Mouse (Mus musculus) hindbrain, postnatal 0 days (tissue): ENCODE results near the gene Rccd1. TPM values are rescaled to one million over a fixed set of nuclear protein-coding genes. Genes with fewer than 3 reads are reported as not detected.

Experiments used
- ATAC-seq: fragments of 200-750 bp; cut with Nextera tagmentation; 2 replicates; pipeline ENCODE4 v1.8.0; 2017; ENCODE audit warnings: mild to moderate bottlenecking, moderate TSS enrichment, moderate library complexity
- DNase-seq: peaks from one replicate; pipeline ENCODE4 v3.0.0-alpha.2; 2015; ENCODE audit warnings: low spot score
- H3K27ac ChIP-seq: fragments of 300-500 bp; sonication (generic); 2 replicates; pipeline ENCODE4 v1.5.1; 2014; ENCODE audit warnings: mild to moderate bottlenecking
- H3K27me3 ChIP-seq: fragments of 300-500 bp; sonication (generic); 2 replicates; pipeline ENCODE4 v1.6.1; 2014; ENCODE audit warnings: low read length, mixed read lengths; ENCODE audit not compliant: insufficient read depth
- H3K36me3 ChIP-seq: fragments of 300-500 bp; sonication (generic); 2 replicates; pipeline ENCODE4 v1.6.1; 2014; ENCODE audit warnings: low read length, mixed read lengths; ENCODE audit not compliant: insufficient read depth
- H3K4me1 ChIP-seq: fragments of 300-500 bp; sonication (generic); 2 replicates; pipeline ENCODE4 v1.6.1; 2014; ENCODE audit warnings: antibody characterized with exemption, low read length, mixed read lengths; ENCODE audit not compliant: insufficient read depth
- H3K4me2 ChIP-seq: fragments of 300-500 bp; sonication (generic); 2 replicates; pipeline ENCODE4 v1.6.1; 2014; ENCODE audit warnings: low read depth, mild to moderate bottlenecking, low read length, moderate library complexity, mixed read lengths
- H3K4me3 ChIP-seq: fragments of 300-500 bp; sonication (generic); 2 replicates; pipeline ENCODE4 v1.5.1; 2014; ENCODE audit warnings: low read length
- H3K9ac ChIP-seq: fragments of 300-500 bp; sonication (generic); replicated peaks from 2 replicates; pipeline ENCODE4 v1.6.1; 2014; ENCODE audit warnings: mild to moderate bottlenecking, low read length, moderate library complexity, mixed read lengths
- H3K9me3 ChIP-seq: fragments of 300-500 bp; sonication (generic); 2 replicates; pipeline ENCODE4 v1.6.1; 2016; ENCODE audit warnings: low read length, mixed read lengths
- CTCF ChIP-seq: IDR thresholded peaks from 2 replicates; pipeline ENCODE4 v1.5.1; 2016; ENCODE audit warnings: antibody characterized with exemption, control low read depth, low read depth
- WGBS: fragments of 180-500 bp; shearing (Covaris S2); extraction: QIAGEN DNeasy Blood & Tissue Kit; methylation state at CpG from one replicate; pipeline ENCODE4 v1.1.7; 2014; 5-methylcytosine and 5-hydroxymethylcytosine counted together
- polyA plus RNA-seq: library from polyadenylated mRNA; unstranded; fragments of >200 nt; fragmentation: Nextera tagmentation; extraction: Ambion mirVana; gene quantifications from 2 replicates; pipeline ENCODE4 v1.2.1, GENCODE M21; 2015
- total RNA-seq: library from RNA; depleted of rRNA; stranded (reverse); fragments of >200 nt; gene quantifications from 2 replicates; pipeline ENCODE4 v1.2.3, GENCODE M21; 2014; rRNA removed

Gene Rccd1
- total and polyA plus RNA-seq, 2 experiments from 2014 or later: 8.6 to 24.7 TPM

DNA sequence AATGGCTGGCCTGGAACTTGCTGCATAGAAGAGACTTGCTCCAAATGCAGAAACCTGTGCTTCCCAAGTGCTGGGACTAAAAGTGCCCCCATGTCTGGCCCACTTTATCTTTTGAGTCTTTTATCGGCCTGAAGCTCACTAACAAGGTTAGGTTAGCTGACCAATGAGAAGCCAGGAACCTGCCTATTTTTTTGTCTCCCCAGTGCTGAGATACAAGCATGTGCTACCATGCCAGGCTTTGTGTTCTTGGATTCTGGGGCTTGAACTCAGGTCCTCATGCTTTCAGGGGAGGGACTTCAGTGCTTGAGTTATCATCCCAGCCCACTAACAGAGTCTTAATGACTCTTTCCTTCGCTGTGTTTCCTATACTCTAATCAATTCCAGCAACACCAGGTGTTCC lies 66.5 kb downstream of the Rccd1 start:
- Histone ChIP-seq H3K27ac (no peak overlapping the region), H3K36me3 (no peaks in the 10 kb centered on the region), H3K4me1 (peaks cover 10% of the 10 kb centered on the region), H3K4me2 (no peak overlapping the region), H3K9me3 (no peaks in the 10 kb centered on the region), H3K4me3 (no peak overlapping the region), H3K9ac (no peak overlapping the region), H3K27me3 (peaks cover 28% of the 10 kb centered on the region)
- WGBS: 80% methylated on average over 2 of the region's 2 CpGs
- no peak for DNase-seq
- ATAC-seq: no peak
- no peak for TF ChIP-seq CTCF

DNA sequence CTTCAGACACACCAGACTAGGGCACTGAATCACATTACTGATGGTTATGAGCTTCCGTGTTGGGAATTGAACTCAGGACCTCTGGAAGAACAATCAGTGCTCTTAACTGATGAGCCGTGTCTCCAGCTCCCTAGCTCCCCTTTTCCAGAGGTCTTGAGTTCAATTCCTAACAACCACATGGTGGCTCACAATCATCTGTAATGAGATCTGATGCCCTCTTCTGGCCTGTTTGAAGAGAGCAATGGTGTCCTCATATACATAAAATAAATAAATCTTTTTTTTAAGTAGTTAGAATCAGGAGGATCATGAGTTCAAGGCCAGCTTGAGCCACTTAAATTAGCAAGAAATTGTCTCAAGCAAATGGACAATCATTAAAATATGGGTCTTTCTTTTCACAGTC lies 68.3 kb downstream of the Rccd1 start:
- ATAC-seq: no peak
- Histone ChIP-seq H3K4me2 (no peak overlapping the region), H3K27me3 (peaks cover 28% of the 10 kb centered on the region), H3K4me1 (no peaks in the 10 kb centered on the region), H3K9me3 (no peaks in the 10 kb centered on the region), H3K9ac (no peak overlapping the region), H3K36me3 (no peaks in the 10 kb centered on the region), H3K4me3 (no peak overlapping the region), H3K27ac (no peak overlapping the region)
- WGBS: 66% methylated on average over 2 of the region's 2 CpGs
- TF ChIP-seq CTCF: 0 out of 2 replicates have a peak, but pooled peaks have one; percentile 13
- DNase-seq: no peak

DNA sequence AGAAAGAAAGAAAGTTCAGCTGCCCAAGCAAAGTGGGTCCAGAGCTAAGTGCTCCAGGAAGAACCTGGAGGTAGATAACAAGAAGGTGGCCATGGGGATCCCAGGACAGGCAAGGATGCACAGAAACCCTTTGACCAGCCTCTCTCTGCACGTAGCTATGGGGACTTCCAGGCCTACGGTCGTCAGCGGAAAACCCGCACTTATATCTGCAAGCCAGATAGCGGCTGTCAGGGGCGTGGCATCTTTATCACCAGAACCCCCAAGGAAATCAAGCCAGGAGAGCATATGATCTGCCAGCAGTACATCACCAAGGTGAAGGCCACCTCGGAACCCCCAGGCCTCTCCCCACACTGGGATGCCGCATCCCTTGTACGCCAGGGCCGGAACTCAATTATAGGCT lies 71.4 kb downstream of the Rccd1 start:
- H3K36me3 ChIP-seq: no peaks in the 10 kb centered on the region
- no peak for ATAC-seq
- no peak for DNase-seq
- H3K9ac ChIP-seq: no peak overlapping the region
- 85% methylated on average over 11 of the region's 11 CpGs for WGBS
- H3K4me2 ChIP-seq: no peak overlapping the region
- H3K4me3 ChIP-seq: no peak overlapping the region
- no peak for TF ChIP-seq CTCF
- H3K27me3 ChIP-seq: peaks cover 13% of the 10 kb centered on the region; the same call in 1 of the 2 replicates
- no peak overlapping the region for H3K27ac ChIP-seq
- no peaks in the 10 kb centered on the region for H3K9me3 ChIP-seq
- no peaks in the 10 kb centered on the region for H3K4me1 ChIP-seq

DNA sequence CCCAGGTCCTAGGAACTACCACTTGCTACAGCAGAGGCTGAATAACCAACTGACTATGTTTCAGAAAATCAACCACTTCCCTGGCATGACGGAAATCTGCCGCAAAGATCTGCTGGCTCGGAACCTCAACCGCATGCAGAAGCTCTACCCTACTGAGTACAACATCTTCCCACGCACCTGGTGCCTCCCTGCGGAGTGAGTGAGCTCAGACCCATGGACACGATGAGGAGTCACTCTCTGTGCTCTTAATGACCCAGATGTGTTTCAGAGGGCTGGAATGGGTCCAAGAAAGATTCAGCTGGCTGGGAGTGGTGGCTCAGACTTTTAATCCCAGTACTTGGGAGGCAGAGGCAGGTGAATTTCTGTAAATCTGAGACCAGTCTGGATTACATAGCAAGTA lies 71.8 kb downstream of the Rccd1 start:
- H3K9ac ChIP-seq: no peak overlapping the region
- no peak for DNase-seq
- WGBS: 78% methylated on average over 7 of the region's 7 CpGs
- H3K9me3 ChIP-seq: no peaks in the 10 kb centered on the region
- H3K36me3 ChIP-seq: no peaks in the 10 kb centered on the region
- H3K27me3 ChIP-seq: 0 out of 2 replicates have a peak, but pooled peaks cover 10% of the 10 kb centered on the region
- no peaks in the 10 kb centered on the region for H3K4me1 ChIP-seq
- no peak overlapping the region for H3K4me2 ChIP-seq
- H3K4me3 ChIP-seq: no peak overlapping the region
- no peak overlapping the region for H3K27ac ChIP-seq
- no peak for ATAC-seq
- TF ChIP-seq CTCF: no peak

DNA sequence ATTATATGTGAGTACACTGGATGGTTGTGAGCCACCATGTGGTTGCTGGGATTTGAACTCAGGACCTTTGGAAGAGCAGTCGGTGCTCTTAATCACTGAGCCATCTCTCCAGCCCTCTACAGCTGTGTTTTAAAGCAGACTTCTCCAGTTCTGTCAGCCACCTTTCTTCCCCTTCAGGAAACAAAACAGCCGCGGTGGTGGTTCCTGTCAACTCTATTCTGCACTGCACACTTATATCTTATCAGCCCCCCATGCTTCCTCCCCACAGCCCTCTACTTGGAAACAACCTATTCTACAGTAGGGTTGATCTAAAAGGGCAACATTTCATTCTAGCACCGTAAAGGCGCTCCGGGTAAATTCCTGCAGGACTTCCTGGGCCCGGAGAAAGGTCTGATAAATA lies 77.4 kb downstream of the Rccd1 start:
- Histone ChIP-seq H3K27ac (peak overlapping the region; percentile 83; the same call in 1 of the 2 replicates), H3K9me3 (no peaks in the 10 kb centered on the region), H3K36me3 (no peaks in the 10 kb centered on the region), H3K4me1 (no peaks in the 10 kb centered on the region), H3K4me2 (peak overlapping the region; percentile 65), H3K27me3 (no peaks in the 10 kb centered on the region), H3K9ac (peak overlapping the region; percentile 62; the same call in 1 of the 2 replicates), H3K4me3 (peak overlapping the region; percentile 56)
- no peak for TF ChIP-seq CTCF
- ATAC-seq (no peak), DNase-seq (no peak)
- 64% methylated on average over 7 of the region's 7 CpGs for WGBS

DNA sequence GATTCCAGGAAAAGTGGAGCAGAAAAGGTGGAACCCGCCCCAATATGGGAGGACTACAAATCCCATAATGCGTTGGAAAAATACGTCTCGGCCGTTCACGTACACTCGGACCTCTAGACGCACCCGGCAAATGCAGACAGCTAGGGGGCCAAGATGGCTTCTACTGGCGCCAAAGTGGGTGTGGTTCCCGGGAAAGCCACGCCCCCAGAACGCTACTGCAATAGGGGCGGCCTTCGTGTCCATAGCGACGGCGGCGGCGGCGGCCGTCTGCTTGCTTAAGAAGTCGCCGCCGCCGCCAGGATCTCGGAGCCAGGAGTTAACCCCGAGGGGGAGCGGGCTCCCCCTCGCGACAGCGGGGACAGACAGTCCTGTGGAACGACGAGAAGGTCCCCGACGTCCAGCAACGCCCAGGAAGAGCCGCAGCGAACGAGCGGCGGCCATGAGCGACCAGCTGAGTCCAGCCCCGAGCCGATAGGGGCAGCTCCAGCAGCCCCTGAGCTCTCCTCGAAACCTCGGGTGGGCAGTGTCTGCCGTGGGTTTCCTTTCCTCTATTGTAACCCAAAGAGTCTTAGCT lies 78.0 kb downstream of the Rccd1 start, which contains the start of gene Ttll13:
Gene Ttll13, plus strand, starts transcription at position 229 of the 574 bp plus-strand sequence.
- Histone ChIP-seq H3K4me3 (peak within 1 kb of the TSS; percentile 56), H3K4me1 (no peaks in the 10 kb centered on the region), H3K9me3 (no peaks in the 10 kb centered on the region), H3K27ac (peak within 1 kb of the TSS; percentile 83), H3K9ac (peak within 1 kb of the TSS; percentile 62), H3K27me3 (no peaks in the 10 kb centered on the region), H3K4me2 (peak within 1 kb of the TSS; percentile 65), H3K36me3 (no peaks in the 10 kb centered on the region)
- under 1% methylated on average over 43 of the region's 48 CpGs for WGBS
- ATAC-seq: peak; percentile 99
- DNase-seq: peak; percentile 99
- peak; percentile 69 for TF ChIP-seq CTCF

DNA sequence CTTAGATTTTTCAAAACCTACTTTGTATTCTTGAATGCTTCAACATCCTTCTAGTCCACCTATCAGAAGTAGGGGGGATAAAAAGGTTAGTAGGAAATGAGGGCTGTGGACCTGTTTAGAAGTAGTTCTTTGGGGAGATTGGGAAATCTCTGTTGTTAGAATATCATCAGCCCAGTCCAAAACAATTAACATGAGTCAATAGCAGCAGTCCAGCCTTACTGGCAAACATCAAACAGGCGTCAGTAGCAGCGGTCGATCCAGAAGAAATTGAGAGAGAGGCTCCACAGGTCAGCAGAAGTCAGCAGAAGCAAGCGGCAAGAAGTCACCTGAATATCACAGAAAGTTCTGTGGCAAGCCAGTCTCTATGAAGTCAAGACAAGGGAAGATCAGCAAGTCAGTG lies 79.4 kb downstream of the Rccd1 start:
- WGBS: 94% methylated on average over 4 of the region's 4 CpGs
- H3K4me3 ChIP-seq: no peak overlapping the region
- no peaks in the 10 kb centered on the region for H3K27me3 ChIP-seq
- H3K9me3 ChIP-seq: no peaks in the 10 kb centered on the region
- H3K36me3 ChIP-seq: no peaks in the 10 kb centered on the region; the same call in 1 of the 2 replicates
- no peak overlapping the region for H3K4me2 ChIP-seq
- H3K9ac ChIP-seq: no peak overlapping the region
- ATAC-seq (no peak), DNase-seq (no peak)
- no peak overlapping the region for H3K27ac ChIP-seq
- no peaks in the 10 kb centered on the region for H3K4me1 ChIP-seq
- TF ChIP-seq CTCF: no peak

Other genes starting within 250 kb of the Rccd1 start
- gene Idh2, start 209.1 kb downstream of the Rccd1 start, total RNA-seq: 126 and 161 TPM in 2 replicates
- 152 and 158 TPM in 2 replicates for gene Idh2, start 209.1 kb downstream of the Rccd1 start, polyA plus RNA-seq
- gene Sema4b, start 137.6 kb downstream of the Rccd1 start, total RNA-seq: 47.5 and 49.5 TPM in 2 replicates
- 26.6 and 28.1 TPM in 2 replicates for gene Sema4b, start 137.6 kb downstream of the Rccd1 start, polyA plus RNA-seq
- gene Cib1, start 91.6 kb downstream of the Rccd1 start, total RNA-seq: 33.5 and 34.1 TPM in 2 replicates
- 49.9 and 55.6 TPM in 2 replicates for gene Cib1, start 91.6 kb downstream of the Rccd1 start, polyA plus RNA-seq
- gene Gdpgp1, start 91.6 kb downstream of the Rccd1 start, total RNA-seq: 5.5 and 6.8 TPM in 2 replicates
- gene Gdpgp1, start 91.6 kb downstream of the Rccd1 start, polyA plus RNA-seq: 2.3 and 2.8 TPM in 2 replicates
- gene Ttll13, start 78.1 kb downstream of the Rccd1 start, total RNA-seq: 0.61 and 0.73 TPM in 2 replicates
- 1.8 and 2.7 TPM in 2 replicates for gene Ttll13, start 78.1 kb downstream of the Rccd1 start, polyA plus RNA-seq
- 47.6 and 48.6 TPM in 2 replicates for gene Ngrn, start 63.2 kb downstream of the Rccd1 start, total RNA-seq
- 69.8 and 71.9 TPM in 2 replicates for gene Ngrn, start 63.2 kb downstream of the Rccd1 start, polyA plus RNA-seq
- 23.8 and 24.3 TPM in 2 replicates for gene Vps33b, start 54.8 kb downstream of the Rccd1 start, total RNA-seq
- gene Vps33b, start 54.8 kb downstream of the Rccd1 start, polyA plus RNA-seq: 11.6 and 15.4 TPM in 2 replicates
- 24.6 and 30.7 TPM in 2 replicates for gene Prc1, start 30.0 kb downstream of the Rccd1 start, total RNA-seq
- gene Prc1, start 30.0 kb downstream of the Rccd1 start, polyA plus RNA-seq: 32.9 and 38.8 TPM in 2 replicates
- 49.0 and 57.8 TPM in 2 replicates for gene Unc45a, start 16.6 kb upstream of the Rccd1 start, total RNA-seq
- gene Unc45a, start 16.6 kb upstream of the Rccd1 start, polyA plus RNA-seq: 46.6 and 47.8 TPM in 2 replicates
- 30.1 and 32.2 TPM in 2 replicates for gene Hddc3, start 18.6 kb upstream of the Rccd1 start, total RNA-seq
- gene Hddc3, start 18.6 kb upstream of the Rccd1 start, polyA plus RNA-seq: 13.9 and 15.5 TPM in 2 replicates
- 55.5 and 61.3 TPM in 2 replicates for gene Man2a2, start 46.9 kb upstream of the Rccd1 start, total RNA-seq
- gene Man2a2, start 46.9 kb upstream of the Rccd1 start, polyA plus RNA-seq: 14.2 and 15.7 TPM in 2 replicates
- 10.3 and 16.1 TPM in 2 replicates for gene Fes, start 63.5 kb upstream of the Rccd1 start, total RNA-seq
- 4.9 and 5.6 TPM in 2 replicates for gene Fes, start 63.5 kb upstream of the Rccd1 start, polyA plus RNA-seq
- 25.4 and 25.9 TPM in 2 replicates for gene Furin, start 81.0 kb upstream of the Rccd1 start, total RNA-seq
- 6.6 and 6.8 TPM in 2 replicates for gene Furin, start 81.0 kb upstream of the Rccd1 start, polyA plus RNA-seq
- gene Blm, start 210.7 kb upstream of the Rccd1 start, total RNA-seq: 4.3 and 7.5 TPM in 2 replicates
- gene Blm, start 210.7 kb upstream of the Rccd1 start, polyA plus RNA-seq: 7.1 and 7.2 TPM in 2 replicates